Mouse (Mus musculus) lung, embryonic 16.5 days (tissue): ENCODE data around the gene Rsph14. TPM values are rescaled to one million over a fixed set of nuclear protein-coding genes. Genes with fewer than 3 reads are reported as not detected.

Experiments
- ATAC-seq: fragments of 200-750 bp; cut with Nextera tagmentation; 2 replicates; pipeline ENCODE4 v1.8.0; 2017; ENCODE audit warnings: low read depth, mild to moderate bottlenecking, moderate library complexity
- H3K27ac ChIP-seq: fragments of 300-500 bp; sonication (generic); 2 replicates; pipeline ENCODE4 v1.5.1; 2014; ENCODE audit warnings: mild to moderate bottlenecking, control low read depth, low read length
- H3K27me3 ChIP-seq: fragments of 300-500 bp; sonication (generic); 2 replicates; pipeline ENCODE4 v1.6.1; 2014; ENCODE audit warnings: low read depth, low read length, mixed read lengths; ENCODE audit not compliant: control insufficient read depth, insufficient read depth
- H3K36me3 ChIP-seq: fragments of 300-500 bp; sonication (generic); 2 replicates; pipeline ENCODE4 v1.6.1; 2014; ENCODE audit warnings: low read length; ENCODE audit not compliant: control insufficient read depth, insufficient read depth
- H3K4me1 ChIP-seq: fragments of 300-500 bp; sonication (generic); replicated peaks from 2 replicates; pipeline ENCODE4 v1.6.1; 2014; ENCODE audit warnings: low read length, mixed read lengths; ENCODE audit not compliant: control insufficient read depth, insufficient read depth
- H3K4me2 ChIP-seq: fragments of 300-500 bp; sonication (generic); 2 replicates; pipeline ENCODE4 v1.6.1; 2014; ENCODE audit warnings: low read depth, low read length, control low read depth
- H3K4me3 ChIP-seq: fragments of 300-500 bp; sonication (generic); 2 replicates; pipeline ENCODE4 v1.5.1; 2014; ENCODE audit warnings: mild to moderate bottlenecking, low read length, control low read depth
- H3K9ac ChIP-seq: fragments of 300-500 bp; sonication (generic); 2 replicates; pipeline ENCODE4 v1.6.1; 2014; ENCODE audit warnings: low read length, control low read depth
- H3K9me3 ChIP-seq: fragments of 300-500 bp; sonication (generic); 2 replicates; pipeline ENCODE4 v1.6.1; 2016; ENCODE audit warnings: low read length; ENCODE audit not compliant: control insufficient read depth
- WGBS: fragments of 180-500 bp; shearing (Covaris S2); extraction: QIAGEN DNeasy Blood & Tissue Kit; methylation state at CpG from one replicate; pipeline ENCODE4 v1.1.7; 2014; 5-methylcytosine and 5-hydroxymethylcytosine counted together
- polyA plus RNA-seq: library from polyadenylated mRNA; unstranded; fragments of >200 nt; fragmentation: Nextera tagmentation; extraction: Ambion mirVana; gene quantifications from 2 replicates; pipeline ENCODE4 v1.2.1, GENCODE M21; 2015

Gene Rsph14
- polyA plus RNA-seq, 1 experiment from 2014 or later, result 3.3 TPM

DNA sequence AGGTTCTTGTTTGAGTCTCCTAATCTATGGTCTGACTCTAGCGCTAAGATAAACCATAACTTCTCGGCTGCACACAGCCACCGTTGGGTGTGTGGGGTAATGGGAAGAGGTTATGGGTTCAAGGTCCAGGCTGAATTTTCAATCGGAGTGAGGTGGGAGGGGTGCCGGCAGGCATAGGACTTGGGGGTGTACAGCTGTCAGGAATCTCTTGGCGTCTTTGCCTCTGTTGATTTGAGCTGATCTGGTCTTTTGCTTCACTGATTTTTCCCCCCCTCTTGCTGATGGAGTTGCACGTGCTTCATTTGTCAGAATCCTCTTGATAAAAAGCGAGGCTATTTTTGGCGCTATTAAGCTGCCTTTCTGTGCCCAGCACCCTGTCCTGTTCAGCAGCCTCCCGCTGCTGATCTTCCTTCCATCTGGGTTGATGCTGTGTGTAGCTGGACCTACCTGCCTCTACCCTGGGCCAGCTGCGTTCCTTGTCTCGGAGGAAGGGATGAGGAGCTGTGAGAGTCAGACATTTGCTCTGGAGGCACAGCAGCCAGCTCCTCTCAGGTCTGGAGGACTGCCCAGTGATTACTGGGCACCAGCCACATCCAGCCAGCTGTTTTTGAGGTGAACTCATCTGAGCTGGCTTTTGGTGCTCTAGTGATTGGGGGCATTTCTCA is 31.0 kb upstream of the Rsph14 start:
- ATAC-seq, result no peak
- 26% methylated on average over 12 of the region's 12 CpGs for WGBS
- peak overlapping the region; percentile 36 for H3K9ac ChIP-seq
- peaks cover 64% of the 10 kb centered on the region for H3K4me1 ChIP-seq
- H3K27me3 ChIP-seq, result no peaks in the 10 kb centered on the region
- H3K4me2 ChIP-seq, result peak overlapping the region; percentile 94
- H3K4me3 ChIP-seq, result peak overlapping the region; percentile 89
- no peaks in the 10 kb centered on the region for H3K9me3 ChIP-seq
- no peak overlapping the region for H3K27ac ChIP-seq
- H3K36me3 ChIP-seq, result no peaks in the 10 kb centered on the region

DNA sequence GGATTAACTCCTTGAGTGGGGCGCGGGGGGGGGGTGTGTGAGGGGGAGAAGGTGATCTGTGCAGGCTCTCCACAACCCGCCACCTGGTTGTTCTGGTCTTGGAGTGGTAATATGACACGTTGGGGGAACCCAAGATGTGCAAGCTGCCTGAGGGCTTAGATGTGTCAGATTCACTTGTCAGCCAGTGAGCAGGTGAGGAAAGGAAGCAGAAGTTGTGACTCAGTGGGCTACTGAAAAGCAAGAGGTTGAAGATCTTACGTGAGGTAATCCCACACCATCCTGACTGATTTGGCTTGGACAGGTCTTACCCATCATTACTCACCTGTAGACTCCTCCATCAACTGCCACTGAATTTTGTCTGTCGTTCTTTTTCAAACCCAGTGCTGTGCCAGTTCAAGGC is 30.2 kb upstream of the Rsph14 start:
- H3K4me1 ChIP-seq, result peaks cover 64% of the 10 kb centered on the region
- no peaks in the 10 kb centered on the region for H3K36me3 ChIP-seq
- H3K27ac ChIP-seq, result 0 out of 2 replicates have a peak overlapping the region, but pooled peaks have one; percentile 9
- peaks cover under 1% of the 10 kb centered on the region; the same call in 1 of the 2 replicates for H3K27me3 ChIP-seq
- H3K9ac ChIP-seq, result peak overlapping the region; percentile 88
- H3K9me3 ChIP-seq, result no peaks in the 10 kb centered on the region
- H3K4me3 ChIP-seq, result peak overlapping the region; percentile 89
- peak; percentile 18 for ATAC-seq
- WGBS, result 27% methylated on average over 6 of the region's 6 CpGs
- peak overlapping the region; percentile 94 for H3K4me2 ChIP-seq

DNA sequence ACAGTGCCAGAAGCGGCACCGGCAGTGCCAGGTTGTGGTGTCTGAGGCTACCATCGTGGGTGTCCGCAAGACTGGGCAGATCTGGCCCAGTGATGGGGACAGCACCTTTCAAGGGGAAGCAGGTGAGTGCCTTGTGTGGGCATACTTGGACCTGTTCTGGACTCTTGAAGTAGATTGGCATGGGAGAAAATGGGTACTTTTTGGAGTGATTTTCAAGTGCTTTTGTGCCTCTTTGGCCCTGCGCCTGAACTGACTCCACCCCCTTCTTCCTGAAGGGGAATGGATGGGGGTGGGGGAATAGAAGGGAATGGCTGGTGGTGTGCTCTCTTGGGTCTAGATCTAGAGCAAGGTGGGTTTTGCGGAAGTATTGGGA is 29.8 kb upstream of the Rsph14 start:
- H3K4me3 ChIP-seq, result peak overlapping the region; percentile 89
- H3K4me1 ChIP-seq, result peaks cover 61% of the 10 kb centered on the region
- H3K9me3 ChIP-seq, result no peaks in the 10 kb centered on the region
- peaks cover 2% of the 10 kb centered on the region; the same call in 1 of the 2 replicates for H3K27me3 ChIP-seq
- H3K27ac ChIP-seq, result peak overlapping the region; percentile 69
- 8% methylated on average over 6 of the region's 6 CpGs for WGBS
- H3K4me2 ChIP-seq, result peak overlapping the region; percentile 94
- H3K9ac ChIP-seq, result peak overlapping the region; percentile 88
- peak; percentile 42 for ATAC-seq
- no peaks in the 10 kb centered on the region for H3K36me3 ChIP-seq

DNA sequence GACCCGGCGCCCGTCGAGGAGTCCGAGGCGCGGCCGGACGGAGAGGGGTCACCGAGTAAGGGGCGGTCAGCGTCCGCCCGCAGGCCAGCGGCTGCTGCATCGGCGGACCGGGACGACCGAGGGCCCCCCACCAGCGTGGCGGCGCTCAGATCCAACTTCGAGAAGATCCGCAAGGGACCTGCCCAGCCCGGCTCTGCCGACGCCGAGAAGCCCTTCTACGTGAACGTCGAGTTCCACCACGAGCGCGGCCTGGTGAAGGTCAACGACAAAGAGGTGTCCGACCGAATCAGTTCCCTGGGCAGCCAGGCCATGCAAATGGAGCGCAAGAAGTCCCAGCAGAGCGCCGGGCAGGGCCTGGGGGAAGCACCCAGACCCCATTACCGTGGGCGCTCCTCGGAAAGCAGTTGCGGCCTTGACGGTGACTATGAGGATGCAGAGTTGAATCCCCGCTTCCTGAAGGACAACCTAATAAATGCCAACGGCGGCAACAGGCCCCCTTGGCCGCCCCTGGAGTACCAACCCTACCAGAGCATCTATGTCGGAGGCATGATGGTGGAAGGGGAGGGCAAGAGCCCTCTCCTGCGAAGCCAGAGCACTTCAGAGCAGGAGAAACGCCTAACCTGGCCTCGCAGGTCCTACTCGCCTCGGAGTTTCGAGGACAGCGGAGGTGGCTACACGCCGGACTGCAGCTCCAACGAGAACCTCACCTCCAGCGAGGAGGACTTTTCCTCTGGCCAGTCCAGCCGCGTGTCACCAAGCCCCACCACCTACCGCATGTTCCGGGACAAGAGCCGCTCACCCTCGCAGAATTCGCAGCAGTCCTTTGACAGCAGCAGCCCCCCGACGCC is 29.2 kb upstream of the Rsph14 start:
- Histone ChIP-seq H3K36me3 (no peaks in the 10 kb centered on the region), H3K4me3 (peak overlapping the region; percentile 89), H3K9me3 (no peaks in the 10 kb centered on the region), H3K27me3 (peaks cover 2% of the 10 kb centered on the region; the same call in 1 of the 2 replicates), H3K4me1 (peaks cover 61% of the 10 kb centered on the region), H3K4me2 (peak overlapping the region; percentile 94), H3K9ac (peak overlapping the region; percentile 88), H3K27ac (peak overlapping the region; percentile 69)
- no peak for ATAC-seq
- whole genome bisulfite sequencing, result 2% methylated on average over 68 of the region's 71 CpGs

DNA sequence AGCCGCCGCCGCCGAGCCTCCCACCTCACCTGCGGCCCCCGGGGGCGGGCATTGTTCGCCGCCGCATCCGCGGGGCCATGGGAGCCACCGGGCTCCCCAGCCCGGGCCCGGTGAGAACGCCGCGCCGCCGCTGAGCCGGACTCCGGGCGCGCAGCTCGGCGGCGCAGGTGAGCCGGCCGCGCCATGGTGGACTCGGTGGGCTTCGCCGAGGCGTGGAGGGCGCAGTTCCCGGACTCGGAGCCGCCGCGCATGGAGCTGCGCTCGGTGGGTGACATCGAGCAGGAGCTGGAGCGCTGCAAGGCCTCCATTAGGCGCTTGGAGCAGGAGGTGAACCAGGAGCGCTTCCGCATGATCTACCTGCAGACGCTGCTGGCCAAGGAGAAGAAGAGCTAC is 28.5 kb upstream of the Rsph14 start:
- peak; percentile 13; the same call in 1 of the 2 replicates for ATAC-seq
- WGBS, result under 1% methylated on average over 39 of the region's 48 CpGs

DNA sequence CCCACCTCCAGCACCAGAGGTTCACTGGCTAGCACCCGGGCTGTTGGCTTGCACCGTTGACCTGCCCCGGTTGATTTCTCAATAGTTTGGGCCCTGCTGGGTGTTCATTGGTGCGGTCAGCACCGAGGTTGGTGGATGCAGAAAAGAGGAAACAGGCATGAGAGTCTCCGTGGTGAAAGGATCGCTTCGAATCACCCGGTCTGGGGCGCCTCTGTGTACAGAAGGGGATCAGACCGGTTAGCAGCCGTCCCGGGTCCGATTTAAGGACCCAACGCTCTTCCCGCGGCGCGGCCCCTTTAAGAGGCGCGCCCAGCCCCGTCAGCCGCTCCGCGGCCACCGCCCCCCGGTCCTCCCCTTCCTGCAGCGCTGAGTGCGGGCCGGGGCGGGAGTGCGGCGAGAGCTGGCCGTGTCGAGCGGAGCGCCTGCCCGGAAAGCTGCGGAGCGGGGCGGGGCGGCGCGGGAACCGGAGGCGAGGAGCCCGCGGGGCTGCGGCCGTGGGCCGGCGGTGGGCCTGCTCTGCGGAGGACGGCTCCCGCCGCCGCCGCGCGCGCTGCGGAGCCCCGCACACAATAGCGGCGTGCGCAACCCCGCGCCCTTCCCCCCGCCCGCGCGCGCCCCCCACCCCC is 27.9 kb upstream of the Rsph14 start, which contains the start of gene Bcr:
Gene Bcr (plus strand): TSS at position 376 of the 626 bp plus-strand sequence.
- H3K36me3 ChIP-seq, result no peaks in the 10 kb centered on the region
- H3K27me3 ChIP-seq, result peaks cover 2% of the 10 kb centered on the region; the same call in 1 of the 2 replicates
- peak within 1 kb of the TSS; percentile 89 for H3K4me3 ChIP-seq
- H3K27ac ChIP-seq, result peak within 1 kb of the TSS; percentile 31
- WGBS, result 1% methylated on average over 45 of the region's 73 CpGs
- H3K9ac ChIP-seq, result peak within 1 kb of the TSS; percentile 88
- peak; percentile 85 for ATAC-seq
- H3K4me1 ChIP-seq, result peaks cover 58% of the 10 kb centered on the region
- no peaks in the 10 kb centered on the region for H3K9me3 ChIP-seq
- H3K4me2 ChIP-seq, result peak within 1 kb of the TSS; percentile 94

More for the DNA sequence above, 28.5 kb upstream of the Rsph14 start:
- Histone ChIP-seq H3K9ac (peak overlapping the region; percentile 88), H3K27me3 (peaks cover 2% of the 10 kb centered on the region; the same call in 1 of the 2 replicates), H3K4me3 (peak overlapping the region; percentile 89), H3K4me1 (peaks cover 59% of the 10 kb centered on the region), H3K4me2 (peak overlapping the region; percentile 94), H3K36me3 (no peaks in the 10 kb centered on the region), H3K9me3 (no peaks in the 10 kb centered on the region), H3K27ac (peak overlapping the region; percentile 31)

DNA sequence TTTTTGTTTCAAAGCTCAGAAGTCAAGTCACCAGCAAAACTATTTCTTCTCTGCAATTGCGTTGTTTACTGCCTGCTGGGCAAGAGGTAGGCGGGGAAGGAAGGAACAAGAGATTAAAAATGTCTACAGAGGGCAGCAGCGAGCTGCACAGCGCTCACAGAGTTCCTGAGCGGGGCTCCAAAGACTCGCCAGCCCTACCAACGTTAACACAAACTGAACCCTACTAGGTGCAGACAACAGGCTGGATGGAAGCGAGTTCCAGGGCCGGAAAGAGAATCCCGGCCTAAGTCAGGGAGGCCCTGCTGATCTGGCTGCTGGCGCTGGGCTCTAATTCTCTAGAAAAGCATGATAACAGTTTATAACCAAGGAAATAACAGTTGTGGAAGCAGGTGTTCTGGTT is 27.0 kb upstream of the Rsph14 start:
- Histone ChIP-seq H3K4me1 (peaks cover 52% of the 10 kb centered on the region), H3K27ac (no peak overlapping the region), H3K36me3 (no peaks in the 10 kb centered on the region), H3K4me3 (peak overlapping the region; percentile 17; the same call in 1 of the 2 replicates), H3K4me2 (peak overlapping the region; percentile 94), H3K9me3 (no peaks in the 10 kb centered on the region), H3K9ac (no peak overlapping the region), H3K27me3 (peaks cover 2% of the 10 kb centered on the region; the same call in 1 of the 2 replicates)
- under 1% methylated on average over 11 of the region's 11 CpGs for WGBS
- peak; percentile 47 for ATAC-seq

DNA sequence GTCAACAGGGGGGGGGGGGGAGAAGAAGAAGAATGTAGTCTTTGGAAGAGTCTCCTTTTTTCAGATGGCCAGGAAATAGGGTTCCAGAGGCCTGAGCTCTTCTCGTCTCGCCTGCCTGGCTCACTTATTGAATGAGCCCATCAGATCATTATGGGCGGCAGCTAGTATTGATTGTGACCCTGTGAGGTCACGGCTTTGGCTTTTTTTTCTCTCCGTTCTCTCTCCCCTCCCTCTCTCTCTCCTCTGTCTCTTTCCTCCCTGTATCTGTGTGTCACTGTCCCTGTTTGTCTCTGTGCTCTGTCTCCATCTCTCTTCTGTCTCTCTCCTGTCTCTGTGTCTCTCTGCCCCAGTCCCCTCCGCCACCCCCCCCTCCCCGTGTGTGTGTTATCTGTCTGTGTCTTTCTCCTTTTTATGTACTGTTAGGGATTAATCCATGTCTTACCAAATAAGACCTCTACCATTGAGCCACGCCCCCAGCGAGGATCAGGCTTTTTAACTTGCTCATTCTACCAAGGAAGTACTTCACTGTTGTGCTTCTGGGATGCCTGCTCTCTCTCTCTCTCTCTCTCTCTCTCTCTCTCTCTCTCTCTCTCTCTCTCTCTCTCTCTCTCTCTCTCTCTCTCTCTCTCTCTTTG is 26.5 kb upstream of the Rsph14 start:
- no peak; the same call in 1 of the 2 replicates for ATAC-seq
- peaks cover 51% of the 10 kb centered on the region for H3K4me1 ChIP-seq
- no peak overlapping the region for H3K9ac ChIP-seq
- no peak overlapping the region for H3K4me3 ChIP-seq
- H3K36me3 ChIP-seq, result no peaks in the 10 kb centered on the region
- H3K9me3 ChIP-seq, result no peaks in the 10 kb centered on the region
- peak overlapping the region; percentile 37 for H3K4me2 ChIP-seq
- peaks cover 2% of the 10 kb centered on the region; the same call in 1 of the 2 replicates for H3K27me3 ChIP-seq
- 35% methylated on average over 9 of the region's 9 CpGs for WGBS
- no peak overlapping the region for H3K27ac ChIP-seq
